Mouse (Mus musculus) E14TG2a.4 (cell line): Measurements from ENCODE around the gene Gm11985.

Experiments
- H3K27me3 ChIP-seq: 2 replicates; pipeline ENCODE4 v1.6.1; 2014; ENCODE audit warnings: low read length, control low read depth; ENCODE audit not compliant: insufficient read depth
- H3K36me3 ChIP-seq: 2 replicates; pipeline ENCODE4 v1.6.1; 2014; ENCODE audit warnings: low read length, control low read depth; ENCODE audit not compliant: insufficient read depth
- H3K4me1 ChIP-seq: replicated peaks from 2 replicates; pipeline ENCODE4 v1.6.1; 2014; ENCODE audit warnings: low read depth, low read length, control low read depth
- H3K4me3 ChIP-seq: replicated peaks from 2 replicates; pipeline ENCODE4 v1.5.1; 2014; ENCODE audit warnings: mild to moderate bottlenecking, low read length
- H3K9me3 ChIP-seq: 2 replicates; pipeline ENCODE4 v1.6.1; 2014; ENCODE audit warnings: low read length, control low read depth
- CTCF ChIP-seq: conservative IDR thresholded peaks from 2 replicates; pipeline ENCODE4 v1.5.1; 2014; ENCODE audit warnings: low read length
- NANOG ChIP-seq: IDR thresholded peaks from 2 replicates; pipeline ENCODE4 v1.6.1; 2014; ENCODE audit warnings: borderline replicate concordance, low read length, mixed read lengths
- POU5F1 ChIP-seq: IDR thresholded peaks from 2 replicates; pipeline ENCODE4 v1.6.1; 2014; ENCODE audit warnings: low read length, borderline replicate concordance

The Gm11985 gene

DNA sequence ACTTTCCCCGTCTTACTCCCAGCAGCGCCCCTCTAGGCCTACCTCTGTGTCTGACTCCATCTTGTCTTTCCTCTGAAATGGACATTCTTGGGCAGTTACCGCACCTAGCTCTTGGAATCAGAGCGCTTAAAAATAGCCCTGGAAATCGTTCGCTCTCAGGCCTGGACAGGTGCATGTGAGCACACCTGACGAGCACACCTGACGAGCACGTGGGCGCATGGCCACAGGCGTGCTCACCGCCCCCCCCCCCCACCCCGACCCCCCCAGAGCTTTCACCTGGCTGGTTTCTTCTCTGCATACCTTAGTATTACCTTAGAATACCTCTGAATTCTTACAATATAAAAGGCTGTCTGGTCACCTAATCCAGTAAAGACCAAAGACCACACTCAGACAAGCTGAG lies at the start of gene Gm11985:
Gm11985 (minus strand) TSS at position 101 of the 400 bp plus-strand sequence.
- Histone ChIP-seq H3K27me3 (peaks cover 11% of the 10 kb centered on the region), H3K36me3 (no peaks in the 10 kb centered on the region), H3K4me1 (peaks cover 4% of the 10 kb centered on the region; the same call in 1 of the 2 replicates), H3K4me3 (no peak within 1 kb of the TSS), H3K9me3 (peaks cover 4% of the 10 kb centered on the region; the same call in 1 of the 2 replicates)
- no peak for TF ChIP-seq NANOG
- TF ChIP-seq POU5F1 = no peak
- no peak for TF ChIP-seq CTCF

DNA sequence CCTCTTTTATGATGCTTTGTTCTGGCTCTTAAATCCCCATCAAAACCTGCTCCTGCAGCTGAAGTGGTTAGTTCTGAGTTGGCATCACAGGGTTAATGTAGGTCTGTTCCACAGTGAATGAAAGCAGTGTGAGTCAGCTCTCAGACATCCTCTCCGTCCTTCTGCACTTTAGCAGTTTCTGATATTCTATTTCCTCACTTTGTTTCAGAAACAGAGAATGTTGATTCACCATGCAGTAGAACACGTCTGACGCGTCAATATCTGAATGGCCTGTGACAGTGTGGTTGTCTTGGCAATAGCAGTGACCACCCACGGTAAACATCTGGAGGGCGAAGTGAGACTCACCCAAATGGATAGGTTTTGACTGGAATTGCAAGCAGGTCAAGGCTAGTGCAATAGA lies 49.3 kb upstream of the Gm11985 start:
- Histone ChIP-seq H3K27me3 (no peaks in the 10 kb centered on the region), H3K4me1 (peaks cover 7% of the 10 kb centered on the region; the same call in 1 of the 2 replicates), H3K4me3 (no peak overlapping the region), H3K9me3 (peaks cover 59% of the 10 kb centered on the region), H3K36me3 (no peaks in the 10 kb centered on the region)
- no peak for TF ChIP-seq NANOG
- no peak for TF ChIP-seq POU5F1
- no peak for TF ChIP-seq CTCF

DNA sequence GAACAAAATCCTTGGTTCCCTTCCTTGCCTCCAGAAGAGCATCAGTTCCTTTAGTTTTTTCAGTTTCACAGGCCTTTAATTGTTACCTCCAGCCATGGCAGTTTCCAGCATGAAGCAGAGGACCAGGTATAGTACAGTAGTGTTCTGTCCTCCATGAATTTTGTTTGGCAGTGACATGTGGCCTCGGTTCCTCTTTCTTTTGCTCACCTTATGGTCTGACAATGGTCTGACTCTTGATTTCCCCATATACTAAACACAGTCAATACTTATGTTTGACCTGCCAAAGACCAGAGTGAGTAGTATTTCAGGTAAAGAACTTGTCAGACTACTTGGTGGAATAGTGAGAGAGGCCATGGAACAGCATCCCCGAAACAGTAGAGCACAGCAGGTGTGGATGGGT lies 48.4 kb upstream of the Gm11985 start:
- Histone ChIP-seq H3K9me3 (peaks cover 49% of the 10 kb centered on the region), H3K36me3 (no peaks in the 10 kb centered on the region), H3K4me1 (peaks cover 7% of the 10 kb centered on the region; the same call in 1 of the 2 replicates), H3K27me3 (no peaks in the 10 kb centered on the region), H3K4me3 (no peak overlapping the region)
- TF ChIP-seq CTCF = no peak
- no peak for TF ChIP-seq POU5F1
- no peak for TF ChIP-seq NANOG

DNA sequence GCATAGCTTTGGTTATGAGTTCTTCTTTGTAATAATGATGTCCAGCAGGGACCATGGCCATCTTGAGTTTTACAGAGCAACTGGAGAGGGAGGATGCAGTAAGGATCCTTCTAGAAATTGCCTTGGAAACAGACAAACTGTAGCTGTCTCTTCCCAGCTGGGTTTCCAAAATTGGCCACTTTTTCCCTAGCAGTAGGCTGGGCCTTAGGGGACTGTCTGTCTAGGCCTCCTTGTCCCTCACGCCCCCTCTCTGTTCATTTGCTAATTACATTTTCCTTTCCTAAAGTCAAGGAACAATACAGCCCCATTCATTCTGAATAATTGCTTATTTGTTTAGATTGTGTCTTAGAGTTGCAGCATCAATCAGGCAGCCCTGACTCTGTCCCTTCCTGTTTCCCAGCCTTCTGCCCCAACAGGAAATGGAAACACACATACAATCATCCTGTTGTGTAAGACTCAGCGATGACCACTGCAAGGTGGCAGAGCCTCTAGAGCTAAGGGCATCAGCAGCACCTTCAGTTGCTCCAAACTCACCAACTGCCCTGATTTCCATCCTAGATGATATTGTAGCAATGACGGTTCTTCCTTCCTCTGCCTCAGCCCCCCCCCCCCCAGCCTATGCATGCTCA lies 46.7 kb upstream of the Gm11985 start:
- Histone ChIP-seq H3K27me3 (no peaks in the 10 kb centered on the region), H3K9me3 (peaks cover 32% of the 10 kb centered on the region), H3K4me3 (no peak overlapping the region), H3K36me3 (no peaks in the 10 kb centered on the region), H3K4me1 (peaks cover 7% of the 10 kb centered on the region; the same call in 1 of the 2 replicates)
- TF ChIP-seq CTCF = no peak
- no peak for TF ChIP-seq NANOG
- TF ChIP-seq POU5F1 = no peak

DNA sequence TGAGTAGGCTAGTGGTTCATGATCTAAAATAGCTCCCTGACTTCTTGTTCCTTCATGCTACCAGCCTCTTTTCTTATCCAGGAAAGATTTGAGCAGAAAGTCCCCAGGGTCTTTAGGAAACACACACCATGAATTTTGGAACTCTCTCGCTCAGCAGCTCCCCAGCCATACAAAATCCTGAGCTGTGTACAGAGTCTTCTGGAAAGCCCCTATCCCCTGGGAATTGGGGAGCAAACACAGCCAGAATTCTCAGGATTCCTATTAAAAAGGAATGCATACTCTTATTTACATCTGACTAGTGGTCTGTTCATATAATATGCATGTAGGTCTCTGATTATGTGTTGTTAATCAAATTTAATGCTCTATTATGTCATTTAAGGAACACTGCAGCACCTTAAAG lies 46.1 kb upstream of the Gm11985 start:
- Histone ChIP-seq H3K9me3 (peaks cover 27% of the 10 kb centered on the region), H3K27me3 (no peaks in the 10 kb centered on the region), H3K36me3 (no peaks in the 10 kb centered on the region), H3K4me1 (peaks cover 7% of the 10 kb centered on the region; the same call in 1 of the 2 replicates), H3K4me3 (no peak overlapping the region)
- no peak for TF ChIP-seq POU5F1
- TF ChIP-seq CTCF = no peak
- TF ChIP-seq NANOG = no peak

DNA sequence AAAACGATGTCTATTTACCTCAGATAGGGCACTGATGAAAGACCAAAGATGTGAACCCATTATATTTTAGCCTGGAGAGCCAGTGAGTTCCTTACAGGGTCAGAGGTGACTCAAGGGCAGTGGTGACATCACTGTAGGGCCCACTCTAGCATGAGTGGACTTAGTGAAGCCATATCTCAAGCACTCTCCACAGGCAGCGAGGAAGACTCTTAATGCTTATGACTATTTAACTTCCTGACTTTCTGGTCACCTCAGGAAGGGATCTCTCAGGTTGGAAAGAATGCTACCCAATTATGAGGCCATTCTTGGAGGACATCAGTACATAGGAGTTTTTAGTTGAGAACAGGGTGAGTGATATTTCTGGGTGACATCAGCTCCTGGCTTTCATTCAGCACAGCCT lies 45.0 kb upstream of the Gm11985 start:
- no peak for TF ChIP-seq NANOG
- TF ChIP-seq POU5F1 = no peak
- TF ChIP-seq CTCF = no peak
- peaks cover 7% of the 10 kb centered on the region; the same call in 1 of the 2 replicates for H3K4me1 ChIP-seq
- peaks cover 17% of the 10 kb centered on the region for H3K9me3 ChIP-seq
- no peak overlapping the region for H3K4me3 ChIP-seq
- no peaks in the 10 kb centered on the region for H3K27me3 ChIP-seq
- no peaks in the 10 kb centered on the region for H3K36me3 ChIP-seq

DNA sequence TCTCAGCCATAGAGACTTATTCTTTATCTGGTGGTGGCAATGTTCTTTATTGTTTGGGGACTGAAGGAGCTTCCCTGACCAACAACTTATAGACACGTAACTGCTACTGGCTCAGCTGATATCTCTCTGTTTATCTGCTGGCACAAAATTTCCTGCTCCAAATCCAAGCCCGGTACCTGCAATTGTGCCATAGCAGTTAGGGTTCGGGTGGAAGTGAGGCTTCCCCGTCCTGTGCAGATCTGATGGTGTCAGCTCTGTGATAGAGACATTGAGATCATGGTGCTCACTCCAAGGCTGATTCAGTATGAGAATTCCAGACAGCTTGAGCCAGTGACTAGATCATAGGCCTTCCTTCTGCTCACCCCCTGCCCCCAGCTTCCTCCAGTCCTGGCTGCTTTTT lies 43.6 kb upstream of the Gm11985 start:
- no peak for TF ChIP-seq POU5F1
- TF ChIP-seq NANOG = no peak
- no peak for TF ChIP-seq CTCF
- H3K4me3 ChIP-seq = no peak overlapping the region
- H3K4me1 ChIP-seq = peaks cover 7% of the 10 kb centered on the region; the same call in 1 of the 2 replicates
- no peaks in the 10 kb centered on the region for H3K36me3 ChIP-seq
- peaks cover 8% of the 10 kb centered on the region; the same call in 1 of the 2 replicates for H3K9me3 ChIP-seq
- H3K27me3 ChIP-seq = no peaks in the 10 kb centered on the region

DNA sequence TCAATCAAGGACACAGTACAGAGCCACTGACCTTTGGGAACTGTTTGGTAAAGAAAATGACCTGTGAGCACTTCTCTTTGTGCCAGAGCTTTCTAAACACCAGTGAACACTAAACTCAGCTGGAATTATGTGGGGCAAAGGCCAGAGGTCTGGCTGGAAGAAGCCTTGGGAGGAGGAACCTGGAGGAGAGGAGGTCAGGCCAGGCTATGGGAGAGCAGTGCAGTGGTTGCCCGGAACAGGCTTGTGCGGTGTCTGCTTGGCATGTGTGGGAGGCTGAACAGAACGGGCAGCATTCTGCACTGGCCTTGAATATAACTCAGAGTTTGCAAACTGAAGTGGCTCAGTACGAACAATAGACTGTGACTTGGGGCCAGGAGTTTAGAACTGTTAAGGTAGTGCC lies 41.6 kb upstream of the Gm11985 start:
- Histone ChIP-seq H3K4me3 (no peak overlapping the region), H3K4me1 (peaks cover 4% of the 10 kb centered on the region; the same call in 1 of the 2 replicates), H3K9me3 (no peaks in the 10 kb centered on the region), H3K27me3 (no peaks in the 10 kb centered on the region), H3K36me3 (no peaks in the 10 kb centered on the region)
- TF ChIP-seq CTCF (no peak), POU5F1 (no peak), NANOG (no peak)

DNA sequence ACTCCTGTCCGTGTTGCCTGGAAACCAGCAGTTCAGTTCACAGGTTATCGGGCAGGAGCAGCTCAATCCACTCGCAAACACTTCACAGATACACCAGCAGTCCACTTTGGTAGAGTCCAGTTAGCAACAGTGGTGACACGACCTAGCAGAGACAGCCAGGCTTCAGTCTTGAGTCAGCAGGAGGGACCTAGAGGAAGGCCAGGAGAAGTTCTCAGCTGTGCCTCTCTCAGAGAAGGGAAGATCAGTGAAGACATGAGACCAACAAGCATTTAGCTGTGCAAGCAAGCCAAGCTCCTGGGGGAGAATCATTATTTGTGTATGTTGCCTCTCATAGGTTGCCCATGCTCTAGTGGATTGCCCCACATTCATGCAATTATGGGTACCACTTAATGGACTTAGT lies 39.7 kb upstream of the Gm11985 start:
- no peak for TF ChIP-seq NANOG
- TF ChIP-seq CTCF = no peak
- no peak for TF ChIP-seq POU5F1
- Histone ChIP-seq H3K4me3 (no peak overlapping the region), H3K4me1 (no peaks in the 10 kb centered on the region), H3K27me3 (no peaks in the 10 kb centered on the region), H3K36me3 (no peaks in the 10 kb centered on the region), H3K9me3 (no peaks in the 10 kb centered on the region)
